In the genomic region with DNA sequence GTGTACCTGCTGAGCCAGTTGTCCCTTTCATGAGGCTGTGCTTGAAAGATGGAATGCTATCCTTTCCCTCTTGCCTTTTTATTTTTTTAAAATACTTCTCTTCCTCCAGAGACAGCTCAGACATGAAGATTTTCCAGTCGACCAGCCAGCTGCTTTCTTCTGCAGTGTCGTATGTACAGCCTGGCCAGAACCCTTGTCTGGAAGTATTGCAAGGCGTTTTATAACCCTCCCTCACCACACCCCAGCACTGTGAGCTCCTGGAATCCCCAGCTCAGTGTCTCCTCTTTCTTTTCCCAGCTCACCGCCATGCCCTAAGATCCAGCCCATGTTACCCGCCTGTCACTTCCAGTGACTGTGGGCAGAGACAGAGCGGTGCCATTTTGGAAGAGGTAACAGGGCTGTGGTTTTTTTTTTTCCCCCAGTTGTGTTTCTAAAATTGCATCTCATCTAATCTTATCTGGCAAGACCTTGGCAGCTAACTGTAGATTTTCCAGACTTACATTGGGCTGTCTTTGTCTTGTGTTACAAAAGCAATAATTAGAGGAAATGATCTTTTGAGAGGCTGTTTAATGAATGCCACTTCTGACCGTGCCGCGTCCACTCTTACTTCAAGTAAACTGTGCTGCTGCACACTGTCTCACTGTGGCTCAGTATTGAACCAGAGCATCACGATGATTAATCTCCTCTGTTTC, we compare ENCODE assay signal across 9 mouse cellular contexts.
DNase-seq lines count a peak whose midpoint lies in the region; ATAC-seq and TF ChIP-seq lines count a peak whose summit lies in the region.
"Had no signal": no experiment of that assay in that cellular context is flagged by ENCODE, and none has a peak within 500 bp of the region (broad histone marks: within the 10 kb centered on the region; RNA-seq: fewer than 3 reads in every experiment).

No protein-coding gene starts in this region.

- DNase-seq in left cerebral cortex, adult 2 months (ENCODE audit: extremely low spot score in 1 of 2, low spot score in 2 of 2), result no peak
- no peak for DNase-seq in left cerebral cortex, postnatal 36 days (ENCODE audit: low spot score in 2 of 2)
- peak; percentile 52 for DNase-seq in gastrocnemius, postnatal 14 days
- DNase-seq in lung, postnatal 10 days, result peak; percentile 51
- DNase-seq in retina, postnatal 1 day, result no peak
- no peak for DNase-seq in thymus, postnatal 25 days
- DNase-seq in kidney, adult 8-10 months, result no peak
- DNase-seq: liver, embryonic 13.5 days had no signal

- peak; percentile 17 for ATAC-seq in common myeloid progenitor, adult 5-6 weeks (replicated peaks; ENCODE audit: low read depth, poor library complexity, severe bottlenecking)

- H3K27ac ChIP-seq in left cerebral cortex, adult 2 months, result peak overlapping the region; percentile 21; the same call in 1 of the 2 replicates
- H3K27ac ChIP-seq: liver, embryonic 13.5 days had no signal

- no peak overlapping the region for H3K4me3 ChIP-seq in left cerebral cortex, adult 2 months
- H3K4me3 ChIP-seq: liver, embryonic 13.5 days had no signal

- intact Hi-C loops in left cerebral cortex, adult 2 months (cut with DNase I), result no loop called here
- intact Hi-C loops in left cerebral cortex, postnatal 36 days (cut with DNase I), result no loop called here
- intact Hi-C loops in gastrocnemius, postnatal 14 days (cut with DNase I; ENCODE audit: low total_unique reads), result no loop called here

- no peak for TF ChIP-seq CTCF in left cerebral cortex, adult 2 months (IDR thresholded peaks at IDR 0.05)

Comparison
In these comparisons a context has a peak if more than half of its experiments do, and no peak if none do; other contexts are left out.
1. DNase-seq: peak in gastrocnemius, postnatal 14 days (single experiment) and lung, postnatal 10 days (single experiment); none in left cerebral cortex, adult 2 months (0 of 2), left cerebral cortex, postnatal 36 days (0 of 2), retina, postnatal 1 day (single experiment), thymus, postnatal 25 days (single experiment) and kidney, adult 8-10 months (0 of 2).